Mouse (Mus musculus) forebrain, embryonic 14.5 days (tissue): ENCODE results near the gene Gm45021. TPM values are rescaled to one million over a fixed set of nuclear protein-coding genes. Genes with fewer than 3 reads are reported as not detected.

Experiments used
- ATAC-seq: fragments of 200-750 bp; cut with Nextera tagmentation; 2 replicates; pipeline ENCODE4 v1.8.0; 2017; ENCODE audit warnings: mild to moderate bottlenecking, moderate library complexity
- DNase-seq: peaks from one replicate; pipeline ENCODE4 v3.0.0-alpha.2; 2015; ENCODE audit warnings: low spot score
- H3K27ac ChIP-seq: fragments of 300-500 bp; sonication (generic); 2 replicates; pipeline ENCODE4 v1.5.1; 2014; ENCODE audit warnings: low read depth, mild to moderate bottlenecking, control low read depth, low read length, moderate library complexity
- H3K27me3 ChIP-seq: fragments of 300-500 bp; sonication (generic); replicated peaks from 2 replicates; pipeline ENCODE4 v1.6.1; 2014; ENCODE audit warnings: low read length, control low read depth, mixed read lengths; ENCODE audit not compliant: control insufficient read depth, insufficient read depth
- H3K36me3 ChIP-seq: fragments of 300-500 bp; sonication (generic); 2 replicates; pipeline ENCODE4 v1.6.1; 2014; ENCODE audit warnings: low read length, control low read depth; ENCODE audit not compliant: control insufficient read depth, insufficient read depth
- H3K4me1 ChIP-seq: fragments of 300-500 bp; sonication (generic); 2 replicates; pipeline ENCODE4 v1.6.1; 2014; ENCODE audit warnings: antibody characterized with exemption, low read length, control low read depth; ENCODE audit not compliant: control insufficient read depth, insufficient read depth
- H3K4me2 ChIP-seq: fragments of 300-500 bp; sonication (generic); 2 replicates; pipeline ENCODE4 v1.6.1; 2014; ENCODE audit warnings: mild to moderate bottlenecking, control low read depth, low read length
- H3K4me3 ChIP-seq: fragments of 300-500 bp; sonication (generic); 2 replicates; pipeline ENCODE4 v1.5.1; 2014; ENCODE audit warnings: low read depth, low read length, control low read depth
- H3K9ac ChIP-seq: fragments of 300-500 bp; sonication (generic); 2 replicates; pipeline ENCODE4 v1.6.1; 2014; ENCODE audit warnings: mild to moderate bottlenecking, low read length, control low read depth, moderate library complexity
- H3K9me3 ChIP-seq: fragments of 300-500 bp; sonication (generic); replicated peaks from 2 replicates; pipeline ENCODE4 v1.6.1; 2016; ENCODE audit warnings: low read length, control low read depth, mixed read lengths; ENCODE audit not compliant: control insufficient read depth
- WGBS: fragments of 180-500 bp; shearing (Covaris S2); extraction: QIAGEN DNeasy Blood & Tissue Kit; methylation state at CpG from one replicate; pipeline ENCODE4 v1.1.7; 2014; 5-methylcytosine and 5-hydroxymethylcytosine counted together
- polyA plus RNA-seq: library from polyadenylated mRNA; unstranded; fragments of >200 nt; fragmentation: Nextera tagmentation; extraction: Ambion mirVana; gene quantifications from 2 replicates; pipeline ENCODE4 v1.2.1, GENCODE M21; 2014

The Gm45021 gene
- polyA plus RNA-seq, 1 experiment from 2014 or later, result not detected

DNA sequence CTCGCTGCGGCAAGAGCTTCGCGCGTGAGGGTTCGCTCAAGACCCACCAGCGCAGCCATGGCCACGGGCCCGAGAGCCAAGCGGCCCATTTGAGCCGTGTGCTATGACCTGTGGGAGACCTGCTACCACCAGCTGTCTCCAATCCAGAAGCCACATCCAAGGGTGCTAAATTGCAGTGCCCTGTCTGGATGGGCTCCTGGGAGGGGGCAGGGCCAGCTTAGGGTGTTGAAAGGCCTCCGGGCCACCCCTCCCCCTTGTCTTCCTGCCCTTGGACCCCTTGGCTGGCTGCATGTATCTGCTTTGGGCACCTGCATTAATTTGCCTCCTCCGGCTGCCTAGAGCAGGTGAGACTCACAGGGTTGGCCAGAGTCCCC lies 40.2 kb downstream of the Gm45021 start:
- ATAC-seq (peak; percentile 30), DNase-seq (no peak)
- no peaks in the 10 kb centered on the region for H3K9me3 ChIP-seq
- peaks cover 5% of the 10 kb centered on the region; the same call in 1 of the 2 replicates for H3K4me1 ChIP-seq
- peaks cover 17% of the 10 kb centered on the region for H3K27me3 ChIP-seq
- peak overlapping the region; percentile 69 for H3K4me2 ChIP-seq
- 19% methylated on average over 13 of the region's 13 CpGs for WGBS
- peak overlapping the region; percentile 66 for H3K9ac ChIP-seq
- peak overlapping the region; percentile 36 for H3K4me3 ChIP-seq
- no peaks in the 10 kb centered on the region for H3K36me3 ChIP-seq
- H3K27ac ChIP-seq, result no peak overlapping the region

DNA sequence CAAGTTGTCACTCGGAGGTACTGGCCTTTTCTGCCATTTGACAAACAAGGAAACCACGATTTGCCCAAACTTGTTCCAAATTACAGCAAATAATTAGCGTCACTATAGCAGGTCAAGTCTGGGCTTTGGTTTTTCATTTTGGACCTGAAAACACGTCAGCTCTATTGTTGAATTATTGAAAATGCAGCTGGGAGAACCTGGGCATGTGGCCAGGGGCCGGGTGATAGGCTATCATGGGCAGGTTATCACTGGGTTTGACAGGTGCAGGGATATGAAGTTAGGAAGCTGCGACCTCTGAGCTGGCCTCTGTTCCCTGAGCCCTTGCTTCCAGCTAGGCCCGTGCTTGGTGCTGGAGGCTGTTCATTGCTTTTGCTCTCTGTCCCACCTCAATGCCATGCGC lies 41.4 kb downstream of the Gm45021 start:
- Histone ChIP-seq H3K27ac (no peak overlapping the region), H3K9me3 (no peaks in the 10 kb centered on the region), H3K4me2 (no peak overlapping the region), H3K27me3 (peaks cover 17% of the 10 kb centered on the region), H3K36me3 (no peaks in the 10 kb centered on the region), H3K4me1 (peaks cover 5% of the 10 kb centered on the region; the same call in 1 of the 2 replicates), H3K4me3 (no peak overlapping the region), H3K9ac (no peak overlapping the region)
- 86% methylated on average over 8 of the region's 8 CpGs for WGBS
- no peak for ATAC-seq
- DNase-seq, result no peak

DNA sequence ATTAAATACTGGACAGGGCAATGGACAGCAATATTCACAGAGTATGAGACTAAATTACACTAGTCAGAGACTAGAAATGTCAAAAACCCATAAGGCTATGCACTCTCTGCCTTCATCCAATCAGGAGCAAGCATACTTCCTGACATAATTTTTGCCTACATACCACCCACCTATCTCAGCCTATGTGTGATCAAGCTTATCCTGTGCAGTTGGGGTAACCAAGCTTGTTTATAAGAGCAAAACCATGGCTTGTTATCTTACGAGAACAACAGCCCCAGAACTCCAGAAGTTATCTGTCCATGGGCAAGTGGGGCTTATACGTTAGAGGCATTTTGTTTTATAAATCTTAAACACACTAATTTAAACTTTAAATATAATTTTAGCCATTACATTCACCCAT lies 45.7 kb downstream of the Gm45021 start:
- no peak overlapping the region for H3K9ac ChIP-seq
- H3K9me3 ChIP-seq, result no peaks in the 10 kb centered on the region
- no peak overlapping the region for H3K4me3 ChIP-seq
- no peaks in the 10 kb centered on the region for H3K4me1 ChIP-seq
- no peaks in the 10 kb centered on the region for H3K27me3 ChIP-seq
- DNase-seq (no peak), ATAC-seq (no peak)
- H3K36me3 ChIP-seq, result no peaks in the 10 kb centered on the region
- WGBS, result 88% methylated on average over 2 of the region's 2 CpGs
- H3K27ac ChIP-seq, result no peak overlapping the region
- H3K4me2 ChIP-seq, result no peak overlapping the region

DNA sequence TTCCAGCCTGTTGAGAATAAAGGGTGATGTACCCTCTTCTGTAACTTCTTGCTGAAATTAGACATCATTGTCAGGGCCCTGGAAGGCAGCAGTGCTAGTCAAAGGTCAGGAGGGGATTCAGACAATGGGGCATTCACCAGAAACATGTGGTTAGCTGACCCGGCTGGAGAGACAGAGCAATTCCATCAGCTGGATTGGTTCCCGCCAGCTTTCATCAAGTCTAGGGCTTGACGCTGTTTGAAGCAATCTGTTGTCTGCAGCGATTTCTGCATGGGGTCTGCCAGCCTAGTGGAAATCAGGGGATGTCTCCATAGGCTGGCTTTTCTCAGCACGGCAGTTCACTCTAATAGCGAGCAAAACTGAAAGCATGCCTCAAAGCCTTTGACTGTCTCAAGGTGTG lies 47.1 kb downstream of the Gm45021 start:
- Histone ChIP-seq H3K27ac (no peak overlapping the region), H3K9me3 (no peaks in the 10 kb centered on the region), H3K9ac (no peak overlapping the region), H3K27me3 (no peaks in the 10 kb centered on the region), H3K36me3 (no peaks in the 10 kb centered on the region), H3K4me3 (no peak overlapping the region), H3K4me2 (no peak overlapping the region), H3K4me1 (no peaks in the 10 kb centered on the region)
- DNase-seq, result no peak
- no peak for ATAC-seq
- WGBS, result 52% methylated on average over 6 of the region's 6 CpGs

DNA sequence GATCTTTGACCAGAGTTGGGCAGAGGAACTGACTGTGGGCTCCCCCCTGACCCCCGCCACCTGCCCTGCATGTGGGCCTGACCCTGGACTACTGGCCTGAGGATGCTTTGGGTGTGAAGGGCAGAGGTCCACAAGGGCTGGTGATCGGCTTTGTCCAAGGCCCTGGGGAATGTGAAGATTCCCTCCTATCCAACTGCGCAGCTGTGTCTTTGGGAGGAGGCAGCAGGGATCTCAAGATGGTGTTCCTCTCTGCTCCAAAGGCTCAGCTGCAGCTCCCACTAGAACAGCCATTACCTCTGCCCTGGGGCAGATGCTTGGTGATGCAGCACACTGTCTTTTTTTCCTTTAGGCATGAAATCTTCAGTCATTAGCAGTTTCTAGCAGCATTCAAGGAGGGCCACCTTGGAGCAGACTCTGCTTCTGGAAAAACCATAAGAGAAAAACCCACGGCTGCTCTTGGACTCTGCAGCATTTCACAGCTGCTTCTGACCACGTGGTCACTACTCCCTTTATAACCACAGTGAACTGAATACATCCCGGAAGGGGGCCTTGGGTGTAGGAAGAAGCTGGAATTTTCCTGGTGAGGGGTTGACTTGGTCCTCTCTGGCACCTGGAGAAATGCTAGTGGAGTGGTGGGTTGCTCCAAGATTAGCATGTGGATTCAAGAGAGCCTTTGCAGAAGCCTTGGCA lies 48.5 kb downstream of the Gm45021 start:
- H3K4me2 ChIP-seq, result no peak overlapping the region
- H3K36me3 ChIP-seq, result no peaks in the 10 kb centered on the region
- H3K4me3 ChIP-seq, result no peak overlapping the region
- H3K9me3 ChIP-seq, result no peaks in the 10 kb centered on the region
- 70% methylated on average over 6 of the region's 6 CpGs for WGBS
- ATAC-seq (no peak), DNase-seq (no peak)
- no peak overlapping the region for H3K9ac ChIP-seq
- H3K27ac ChIP-seq, result no peak overlapping the region
- H3K4me1 ChIP-seq, result no peaks in the 10 kb centered on the region
- H3K27me3 ChIP-seq, result no peaks in the 10 kb centered on the region

DNA sequence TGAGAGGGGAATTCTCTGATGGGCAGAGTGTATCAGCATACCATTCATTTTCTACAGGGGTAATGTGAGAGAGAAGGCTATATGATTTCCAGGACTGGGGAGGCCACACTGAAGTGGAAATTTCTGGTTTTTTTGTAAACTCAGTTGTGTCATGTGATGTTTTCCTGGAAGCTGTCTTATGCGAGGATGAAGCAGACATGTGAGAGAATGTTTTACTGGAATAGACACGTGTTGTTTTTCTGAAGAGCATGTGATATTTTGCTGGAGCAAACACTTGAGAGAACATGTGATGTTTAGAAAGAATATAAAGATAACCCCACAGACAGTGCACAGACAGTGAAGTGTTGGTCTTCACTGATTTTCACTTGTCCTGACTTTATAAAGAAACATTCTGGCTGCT lies 49.1 kb downstream of the Gm45021 start:
- H3K9me3 ChIP-seq, result no peaks in the 10 kb centered on the region
- H3K9ac ChIP-seq, result no peak overlapping the region
- H3K4me3 ChIP-seq, result no peak overlapping the region
- no peaks in the 10 kb centered on the region for H3K27me3 ChIP-seq
- 78% methylated on average over 2 of the region's 2 CpGs for WGBS
- no peak overlapping the region for H3K4me2 ChIP-seq
- DNase-seq (no peak), ATAC-seq (no peak)
- no peaks in the 10 kb centered on the region for H3K36me3 ChIP-seq
- no peaks in the 10 kb centered on the region for H3K4me1 ChIP-seq
- H3K27ac ChIP-seq, result no peak overlapping the region

DNA sequence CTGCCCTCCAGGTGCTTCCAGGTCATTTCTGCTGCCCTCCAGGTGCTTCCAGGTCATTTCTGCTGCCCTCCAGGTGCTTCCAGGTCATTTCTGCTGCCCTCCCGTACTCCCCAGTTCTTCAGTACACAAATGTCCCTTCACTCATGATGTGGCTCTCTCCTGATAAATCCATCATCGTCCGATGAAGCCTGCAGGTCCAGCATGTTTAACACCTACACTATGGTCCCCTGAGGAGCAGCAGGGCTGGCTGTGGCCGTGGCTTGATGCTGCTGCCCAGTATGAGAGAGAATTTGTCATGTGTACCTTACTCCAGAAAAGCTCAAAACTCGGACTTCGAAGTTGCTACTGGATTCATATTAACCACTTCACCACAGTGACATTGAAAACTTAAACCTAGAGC lies 52.0 kb downstream of the Gm45021 start:
- no peaks in the 10 kb centered on the region for H3K27me3 ChIP-seq
- H3K9me3 ChIP-seq, result no peaks in the 10 kb centered on the region
- H3K9ac ChIP-seq, result no peak overlapping the region
- no peak overlapping the region for H3K4me2 ChIP-seq
- no peak for DNase-seq
- H3K4me1 ChIP-seq, result no peaks in the 10 kb centered on the region
- no peak overlapping the region for H3K4me3 ChIP-seq
- H3K27ac ChIP-seq, result no peak overlapping the region
- no peaks in the 10 kb centered on the region for H3K36me3 ChIP-seq
- ATAC-seq, result no peak
- 77% methylated on average over 6 of the region's 6 CpGs for WGBS

DNA sequence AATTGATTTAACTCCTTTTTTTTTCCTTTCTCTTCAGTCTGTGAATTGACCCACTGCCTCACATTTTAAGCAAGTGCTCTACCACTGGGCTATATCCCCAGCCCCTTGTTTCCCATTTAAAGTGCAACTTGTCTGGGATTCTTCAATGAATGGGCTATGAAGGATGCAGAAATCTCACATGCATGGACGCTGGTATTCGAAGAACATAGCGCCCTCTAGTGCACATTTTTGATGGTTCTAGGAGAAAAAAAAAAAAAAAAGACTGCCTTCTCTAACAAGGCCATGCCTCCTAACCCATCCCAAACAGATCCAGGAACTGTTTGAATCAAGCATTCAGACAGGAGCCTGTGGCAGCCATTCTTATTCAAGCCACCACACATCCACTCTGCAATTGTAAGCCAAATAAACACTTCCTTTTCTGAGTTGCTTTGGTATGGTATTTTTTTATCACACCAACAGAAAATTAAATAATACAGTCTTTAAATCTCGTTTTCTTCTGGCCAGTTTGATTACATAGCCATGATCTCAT lies 53.4 kb downstream of the Gm45021 start:
- Histone ChIP-seq H3K4me2 (no peak overlapping the region), H3K9me3 (no peaks in the 10 kb centered on the region), H3K4me1 (no peaks in the 10 kb centered on the region), H3K27me3 (no peaks in the 10 kb centered on the region), H3K4me3 (no peak overlapping the region), H3K27ac (no peak overlapping the region), H3K36me3 (no peaks in the 10 kb centered on the region), H3K9ac (no peak overlapping the region)
- 18% methylated on average over 4 of the region's 4 CpGs for WGBS
- DNase-seq (peak; percentile 86), ATAC-seq (peak; percentile 29; the same call in 1 of the 2 replicates)

DNA sequence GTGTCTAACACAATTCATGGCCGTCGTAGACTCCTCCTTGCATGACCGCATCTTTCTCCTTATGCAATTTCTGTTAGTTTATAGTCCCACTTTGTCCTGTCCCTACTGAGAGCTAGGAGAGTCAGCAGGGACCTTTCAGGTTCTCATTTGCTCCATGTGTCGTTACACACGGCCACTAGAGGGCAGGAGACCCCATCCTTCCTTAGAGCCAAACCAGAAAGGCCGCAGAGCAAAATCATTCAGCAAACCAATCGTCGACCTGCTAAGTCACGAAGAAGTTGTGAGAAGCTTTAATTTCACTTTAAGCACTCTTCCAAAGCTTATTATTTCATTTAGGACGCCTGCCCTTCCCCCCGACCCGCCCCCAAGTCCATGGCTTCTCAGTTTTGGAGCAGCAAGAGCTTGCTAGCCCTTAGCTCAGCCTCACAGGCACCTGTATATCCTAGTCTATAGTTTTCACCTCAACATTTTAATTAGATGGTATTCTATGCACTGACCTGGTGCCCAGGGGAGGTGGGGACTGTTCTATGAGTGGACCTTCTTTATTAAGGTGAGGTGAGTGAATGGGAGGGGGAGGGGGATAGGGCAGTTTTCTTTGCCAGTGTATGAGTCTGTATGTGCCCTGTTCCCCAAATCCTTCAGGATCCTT lies 56.4 kb downstream of the Gm45021 start:
- Histone ChIP-seq H3K4me1 (no peaks in the 10 kb centered on the region), H3K9me3 (no peaks in the 10 kb centered on the region), H3K4me2 (no peak overlapping the region), H3K27ac (no peak overlapping the region), H3K36me3 (no peaks in the 10 kb centered on the region), H3K27me3 (no peaks in the 10 kb centered on the region), H3K4me3 (no peak overlapping the region), H3K9ac (no peak overlapping the region)
- WGBS, result 12% methylated on average over 12 of the region's 12 CpGs
- peak; percentile 79 for DNase-seq
- ATAC-seq, result peak; percentile 26; the same call in 1 of the 2 replicates
